Mouse (Mus musculus) limb, embryonic 11.5 days (tissue): ENCODE results near the gene Gstm3. TPM values are rescaled to one million over a fixed set of nuclear protein-coding genes. Genes with fewer than 3 reads are reported as not detected.
"Not testable (repeated sequence)": the region's sequence is repeated elsewhere in the genome, so short reads cannot be mapped to it uniquely, and the experiment has no call there.

ENCODE experiments used
- ATAC-seq: fragments of 200-750 bp; cut with Nextera tagmentation; 2 replicates; pipeline ENCODE4 v1.8.0; 2017; ENCODE audit warnings: low read depth; ENCODE audit not compliant: insufficient number of reproducible peaks, low FRiP score, low TSS enrichment
- DNase-seq: peaks from one replicate; pipeline ENCODE4 v3.0.0-alpha.2; 2015; ENCODE audit warnings: low spot score
- H3K27ac ChIP-seq: fragments of 300-500 bp; sonication (generic); replicated peaks from 2 replicates; pipeline ENCODE4 v1.5.1; 2014; ENCODE audit warnings: low read depth, mild to moderate bottlenecking, low read length
- H3K27me3 ChIP-seq: fragments of 300-500 bp; sonication (generic); 2 replicates; pipeline ENCODE4 v1.6.1; 2014; ENCODE audit warnings: mild to moderate bottlenecking, low read length, mixed read lengths; ENCODE audit not compliant: control insufficient read depth, insufficient read depth
- H3K36me3 ChIP-seq: fragments of 300-500 bp; sonication (generic); 2 replicates; pipeline ENCODE4 v1.6.1; 2014; ENCODE audit warnings: mild to moderate bottlenecking, low read length, moderate library complexity, mixed read lengths; ENCODE audit not compliant: control insufficient read depth, insufficient read depth
- H3K4me1 ChIP-seq: fragments of 300-500 bp; sonication (generic); 2 replicates; pipeline ENCODE4 v1.6.1; 2014; ENCODE audit warnings: low read length, mixed read lengths; ENCODE audit not compliant: control insufficient read depth, insufficient read depth
- H3K4me2 ChIP-seq: fragments of 300-500 bp; sonication (generic); 2 replicates; pipeline ENCODE4 v1.6.1; 2014; ENCODE audit warnings: low read depth, mild to moderate bottlenecking, moderate library complexity; ENCODE audit not compliant: severe bottlenecking
- H3K4me3 ChIP-seq: fragments of 300-500 bp; sonication (generic); 2 replicates; pipeline ENCODE4 v1.5.1; 2014; ENCODE audit warnings: low read depth, low read length
- H3K9ac ChIP-seq: fragments of 300-500 bp; sonication (generic); 2 replicates; pipeline ENCODE4 v1.6.1; 2014; ENCODE audit warnings: mild to moderate bottlenecking, low read length
- H3K9me3 ChIP-seq: fragments of 300-500 bp; sonication (generic); 2 replicates; pipeline ENCODE4 v1.6.1; 2016; ENCODE audit warnings: low read length; ENCODE audit not compliant: control insufficient read depth
- WGBS: fragments of 180-500 bp; shearing (Covaris S2); extraction: QIAGEN DNeasy Blood & Tissue Kit; methylation state at CpG from one replicate; pipeline ENCODE4 v1.1.7; 2014; 5-methylcytosine and 5-hydroxymethylcytosine counted together
- polyA plus RNA-seq: library from polyadenylated mRNA; unstranded; fragments of >200 nt; fragmentation: Nextera tagmentation; extraction: Ambion mirVana; gene quantifications from 2 replicates; pipeline ENCODE4 v1.2.1, GENCODE M21; 2014

Gene Gstm3
- polyA plus RNA-seq, 1 experiment from 2014 or later, result not detected

GRCm38 (mm10) chr3:108011558-108011957 lies 42.5 kb upstream of the Gstm3 start:
- ATAC-seq, result no peak
- no peak overlapping the region for H3K27ac ChIP-seq

DNA sequence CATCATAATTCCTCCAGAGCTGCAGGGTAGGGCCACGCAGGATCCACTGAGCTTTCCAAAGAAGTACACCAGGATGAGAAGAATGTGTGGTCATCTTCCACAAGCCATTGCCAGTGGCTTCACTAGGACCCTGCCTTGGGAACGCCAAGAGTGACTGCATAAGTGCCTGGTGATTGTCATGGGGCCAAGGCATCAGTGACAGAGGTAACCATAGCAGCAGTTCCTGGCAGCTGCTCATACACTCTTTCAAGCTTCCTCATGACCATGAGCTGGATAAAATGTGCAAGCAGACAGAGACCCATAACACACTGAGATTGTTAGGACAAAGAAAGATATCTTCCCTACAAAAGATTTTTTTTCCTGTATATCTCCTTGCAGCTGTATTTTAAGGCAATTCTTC lies 41.2 kb upstream of the Gstm3 start:
- no peak for ATAC-seq
- WGBS, result 72% methylated on average over 2 of the region's 2 CpGs
- DNase-seq, result no peak
- no peaks in the 10 kb centered on the region for H3K4me1 ChIP-seq
- H3K36me3 ChIP-seq, result no peaks in the 10 kb centered on the region
- no peak overlapping the region for H3K9ac ChIP-seq
- H3K27me3 ChIP-seq, result no peaks in the 10 kb centered on the region
- no peak overlapping the region for H3K4me2 ChIP-seq
- no peak overlapping the region for H3K4me3 ChIP-seq
- H3K9me3 ChIP-seq, result no peaks in the 10 kb centered on the region
- H3K27ac ChIP-seq, result no peak overlapping the region

More at GRCm38 (mm10) chr3:108011558-108011957, 42.5 kb upstream of the Gstm3 start:
- WGBS, result 80% methylated on average over 3 of the region's 3 CpGs
- no peak overlapping the region for H3K9ac ChIP-seq
- no peaks in the 10 kb centered on the region for H3K9me3 ChIP-seq
- no peak overlapping the region for H3K4me2 ChIP-seq
- no peaks in the 10 kb centered on the region for H3K36me3 ChIP-seq
- H3K4me1 ChIP-seq, result no peaks in the 10 kb centered on the region
- no peaks in the 10 kb centered on the region for H3K27me3 ChIP-seq
- DNase-seq, result no peak
- no peak overlapping the region for H3K4me3 ChIP-seq

GRCm38 (mm10) chr3:108002021-108002420 lies 32.9 kb upstream of the Gstm3 start:
- no peak for DNase-seq
- H3K4me1 ChIP-seq, result no peaks in the 10 kb centered on the region

DNA sequence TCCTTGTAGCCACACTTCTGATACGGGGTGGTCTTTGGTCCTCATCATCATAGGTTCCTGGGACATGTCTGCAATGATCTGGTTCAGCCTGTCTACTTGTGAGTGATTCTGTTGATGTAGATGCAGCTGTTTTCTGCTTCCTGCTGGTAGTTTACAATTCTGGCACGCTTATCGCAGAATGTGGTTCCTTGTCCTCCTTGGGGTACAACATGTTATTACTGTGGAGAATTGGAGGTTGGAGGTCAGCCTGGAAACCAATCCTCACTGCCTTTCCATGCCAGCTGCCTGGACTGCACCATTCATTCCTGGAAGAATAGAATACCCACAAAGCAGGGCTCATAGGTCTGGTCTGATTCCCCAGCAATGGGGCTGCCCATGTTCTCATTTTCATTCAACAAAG lies 30.4 kb upstream of the Gstm3 start:
- DNase-seq, result no peak
- Histone ChIP-seq H3K4me3 (no peak overlapping the region), H3K9ac (no peak overlapping the region), H3K36me3 (no peaks in the 10 kb centered on the region), H3K4me1 (no peaks in the 10 kb centered on the region), H3K27ac (no peak overlapping the region), H3K27me3 (no peaks in the 10 kb centered on the region), H3K4me2 (no peak overlapping the region), H3K9me3 (no peaks in the 10 kb centered on the region)
- ATAC-seq, result no peak
- 89% methylated on average over 3 of the region's 3 CpGs for WGBS

More at GRCm38 (mm10) chr3:108002021-108002420, 32.9 kb upstream of the Gstm3 start:
- Histone ChIP-seq H3K9me3 (no peaks in the 10 kb centered on the region), H3K4me2 (no peak overlapping the region), H3K27ac (no peak overlapping the region), H3K36me3 (no peaks in the 10 kb centered on the region), H3K4me3 (no peak overlapping the region), H3K9ac (no peak overlapping the region), H3K27me3 (no peaks in the 10 kb centered on the region)
- no peak for ATAC-seq
- WGBS, result 94% methylated on average over 8 of the region's 8 CpGs

DNA sequence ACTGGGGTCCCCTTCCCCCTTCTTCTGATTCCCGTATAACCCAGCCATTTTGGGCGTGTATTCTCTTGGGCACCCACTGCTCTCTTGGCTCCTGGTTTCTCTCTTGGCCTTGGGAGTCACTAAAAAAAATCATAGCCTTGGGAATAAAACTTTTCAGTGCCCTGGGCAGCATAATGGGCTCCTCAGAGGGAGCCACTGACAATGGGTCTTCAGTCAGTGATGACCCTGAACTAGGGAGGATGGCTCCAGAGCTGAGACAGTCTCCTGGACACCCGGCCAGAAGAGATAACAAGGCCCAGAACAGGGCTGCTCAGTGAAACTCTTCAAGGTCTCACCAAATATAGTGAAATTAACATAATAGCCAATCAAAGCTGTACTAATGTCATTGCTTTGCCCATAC lies 29.5 kb upstream of the Gstm3 start:
- 93% methylated on average over 3 of the region's 3 CpGs for WGBS
- H3K27ac ChIP-seq, result no peak overlapping the region
- H3K9ac ChIP-seq, result no peak overlapping the region
- no peak overlapping the region for H3K4me2 ChIP-seq
- H3K9me3 ChIP-seq, result no peaks in the 10 kb centered on the region
- ATAC-seq (no peak), DNase-seq (no peak)
- no peaks in the 10 kb centered on the region for H3K27me3 ChIP-seq
- no peaks in the 10 kb centered on the region for H3K4me1 ChIP-seq
- no peaks in the 10 kb centered on the region for H3K36me3 ChIP-seq
- no peak overlapping the region for H3K4me3 ChIP-seq

- H3K27me3 ChIP-seq, result no peaks in the 10 kb centered on the region
Measured at GRCm38 (mm10) chr3:107996576-107996975, 27.5 kb upstream of the Gstm3 start.

DNA sequence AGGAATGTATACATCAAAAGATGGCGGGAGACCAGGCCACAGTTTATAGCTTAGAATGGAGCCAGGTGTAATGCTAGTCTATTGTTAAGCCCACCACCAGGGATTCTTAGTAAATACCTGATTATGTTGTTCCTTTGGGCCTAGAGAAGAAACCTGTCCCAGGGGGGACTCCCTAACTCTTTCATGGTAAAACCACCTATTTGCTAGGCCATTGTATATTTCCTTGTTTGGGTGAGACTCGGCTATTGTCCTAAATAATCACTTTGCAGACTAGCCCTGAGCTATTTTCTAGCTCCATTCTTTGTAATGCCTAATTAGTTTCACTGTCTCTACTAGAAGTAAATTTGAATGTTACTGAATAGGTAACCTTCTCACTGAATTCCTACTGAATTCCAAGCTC lies 26.9 kb upstream of the Gstm3 start:
- not testable (repeated sequence) for H3K4me3 ChIP-seq, H3K9ac ChIP-seq, H3K4me2 ChIP-seq, H3K9me3 ChIP-seq, ATAC-seq, H3K36me3 ChIP-seq, DNase-seq, H3K4me1 ChIP-seq, H3K27ac ChIP-seq, H3K27me3 ChIP-seq
- 92% methylated on average over 2 of the region's 2 CpGs for WGBS

More at GRCm38 (mm10) chr3:107996576-107996975, 27.5 kb upstream of the Gstm3 start:
- Histone ChIP-seq H3K9me3 (no peaks in the 10 kb centered on the region), H3K4me2 (no peak overlapping the region), H3K4me1 (no peaks in the 10 kb centered on the region), H3K36me3 (no peaks in the 10 kb centered on the region), H3K4me3 (no peak overlapping the region), H3K27ac (no peak overlapping the region), H3K9ac (no peak overlapping the region)
- WGBS, result 89% methylated on average over 4 of the region's 4 CpGs
- DNase-seq (no peak), ATAC-seq (no peak)

- WGBS, result 55% methylated on average over 8 of the region's 8 CpGs
- Histone ChIP-seq H3K27me3 (no peaks in the 10 kb centered on the region), H3K36me3 (no peaks in the 10 kb centered on the region), H3K4me1 (no peaks in the 10 kb centered on the region), H3K27ac (no peak within 1 kb of the TSS), H3K9ac (no peak within 1 kb of the TSS), H3K9me3 (no peaks in the 10 kb centered on the region), H3K4me2 (no peak within 1 kb of the TSS), H3K4me3 (no peak within 1 kb of the TSS)
- ATAC-seq, result peak; percentile 65; the same call in 1 of the 2 replicates
- DNase-seq, result peak; percentile 36
Measured at GRCm38 (mm10) chr3:107986041-107986562, 17.0 kb upstream of the Gstm3 start, which contains the start of gene Gstm2. Gstm2 (minus strand) TSS chr3:107986453.

DNA sequence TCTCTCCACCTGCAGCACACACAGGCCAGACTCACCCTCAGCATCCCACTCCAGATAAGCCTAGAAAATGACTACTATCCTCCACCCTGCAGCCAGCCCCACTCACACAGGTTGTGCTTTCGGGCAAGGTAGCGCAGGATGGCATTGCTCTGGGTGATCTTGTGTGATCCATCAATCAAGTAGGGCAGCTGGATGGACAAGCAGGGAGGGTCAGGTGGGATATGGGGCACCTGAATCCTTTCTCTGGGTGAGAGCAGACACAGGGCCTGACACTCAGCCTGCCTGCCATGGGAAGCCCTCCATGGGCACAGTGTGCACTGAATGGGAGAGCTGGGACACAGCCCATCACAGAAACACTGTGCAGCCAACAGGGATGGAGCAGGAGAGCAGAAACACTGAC lies 16.1 kb upstream of the Gstm3 start:
- H3K4me2 ChIP-seq, H3K4me3 ChIP-seq, ATAC-seq, H3K9ac ChIP-seq, H3K27ac ChIP-seq, H3K9me3 ChIP-seq, H3K36me3 ChIP-seq, H3K4me1 ChIP-seq, DNase-seq, H3K27me3 ChIP-seq: not testable (repeated sequence)
- 94% methylated on average over 2 of the region's 2 CpGs for WGBS
